Mouse (Mus musculus): ENCODE results near the gene Sypl2.
"Not testable (repeated sequence)": the region's sequence is repeated elsewhere in the genome, so short reads cannot be mapped to it uniquely, and the experiment has no call there.

Sypl2 gene

DNA sequence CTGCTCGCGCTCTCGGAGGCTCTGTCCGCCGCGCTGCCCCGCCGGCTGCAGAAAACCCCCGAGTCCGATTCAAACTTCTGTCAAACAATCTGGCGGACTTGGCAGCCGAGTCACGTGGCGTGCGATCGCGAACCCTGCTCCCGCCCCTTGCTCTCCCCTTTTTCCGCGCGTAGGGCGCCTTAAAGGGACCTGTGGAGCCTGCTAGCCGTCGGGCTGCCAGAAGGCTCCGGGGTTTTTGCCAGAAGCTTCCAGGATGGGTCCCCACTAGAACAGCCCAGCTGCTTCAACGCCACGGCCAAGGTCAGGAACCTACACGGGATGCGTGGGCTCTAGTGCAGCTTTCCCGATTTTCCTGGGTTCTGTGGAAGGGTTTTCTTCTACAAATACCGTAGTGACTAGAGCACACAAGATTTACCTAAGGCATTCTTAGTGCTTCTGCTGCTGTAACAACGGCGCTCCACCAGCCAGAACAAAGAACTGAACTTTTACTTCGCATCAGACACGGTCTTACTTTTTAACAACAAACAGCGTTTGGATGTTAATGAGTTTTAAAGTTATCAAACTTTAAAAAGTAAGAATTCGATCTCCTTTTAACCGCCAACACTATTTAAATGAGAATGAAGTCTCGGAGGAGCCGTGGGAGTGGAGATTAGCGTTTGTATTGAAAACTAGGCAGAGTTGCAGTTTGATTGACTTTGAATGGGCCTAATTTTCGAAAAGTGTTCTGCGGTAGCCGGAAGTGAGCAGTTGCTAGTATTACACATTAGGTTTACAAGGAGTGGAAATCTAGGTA is at the start of gene Sypl2:
Sypl2 (minus strand) TSS at position 91 of the 793 bp plus-strand sequence.
- no peak for DNase-seq (ENCODE audit: low spot score)

DNA sequence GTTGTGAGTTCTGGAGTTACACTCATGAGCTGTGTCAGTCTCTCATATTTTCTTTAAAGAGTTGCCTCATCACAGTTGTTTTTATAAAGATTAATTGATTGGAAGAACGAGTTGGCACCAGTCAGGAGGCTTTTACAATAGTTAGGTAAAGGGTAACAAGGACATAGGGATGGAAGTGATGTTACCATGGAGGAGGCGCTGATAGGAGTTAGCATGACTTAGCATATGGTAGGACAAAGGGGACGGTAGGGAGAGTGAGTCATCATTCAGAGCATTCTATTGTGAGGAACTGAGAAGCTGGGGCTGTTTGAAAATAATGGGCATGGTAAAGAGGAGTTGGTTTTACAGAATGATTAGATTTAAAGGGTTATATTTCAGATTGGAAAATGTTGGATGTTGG is 32.9 kb upstream of the Sypl2 start:
- DNase-seq (ENCODE audit: low spot score), result peak; percentile 41

DNA sequence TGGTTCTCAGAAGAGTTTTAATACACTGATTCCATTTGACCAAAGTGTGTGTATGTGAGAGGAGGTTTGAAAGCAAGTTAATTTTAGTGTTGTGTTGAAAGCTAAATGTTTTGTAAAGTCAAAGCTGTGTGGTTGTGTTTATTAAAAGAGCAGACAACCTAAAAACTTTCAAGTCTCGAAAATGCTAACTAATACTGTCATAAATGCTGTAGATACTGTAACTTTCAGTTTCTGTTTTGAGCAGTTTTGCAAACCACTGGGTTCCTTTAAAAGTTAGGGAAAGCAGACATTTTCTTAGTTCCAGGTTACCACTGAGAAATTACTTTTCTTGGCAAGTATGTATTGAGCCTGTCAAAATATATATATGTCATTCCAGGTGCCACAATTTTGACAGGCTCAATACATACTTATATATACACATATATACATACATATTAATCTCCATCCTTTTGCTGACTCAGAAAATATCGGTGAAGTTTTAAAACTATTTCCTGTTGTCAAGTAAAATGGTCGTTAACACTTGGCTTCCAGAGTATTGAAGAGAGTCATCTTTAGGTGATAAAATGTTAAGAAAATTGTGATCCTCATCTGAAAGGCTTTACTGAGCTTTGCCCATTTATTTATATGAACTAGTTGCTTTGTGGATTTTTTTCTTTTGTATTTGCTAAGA is 31.5 kb upstream of the Sypl2 start:
- DNase-seq (ENCODE audit: low spot score), result peak; percentile 34

DNA sequence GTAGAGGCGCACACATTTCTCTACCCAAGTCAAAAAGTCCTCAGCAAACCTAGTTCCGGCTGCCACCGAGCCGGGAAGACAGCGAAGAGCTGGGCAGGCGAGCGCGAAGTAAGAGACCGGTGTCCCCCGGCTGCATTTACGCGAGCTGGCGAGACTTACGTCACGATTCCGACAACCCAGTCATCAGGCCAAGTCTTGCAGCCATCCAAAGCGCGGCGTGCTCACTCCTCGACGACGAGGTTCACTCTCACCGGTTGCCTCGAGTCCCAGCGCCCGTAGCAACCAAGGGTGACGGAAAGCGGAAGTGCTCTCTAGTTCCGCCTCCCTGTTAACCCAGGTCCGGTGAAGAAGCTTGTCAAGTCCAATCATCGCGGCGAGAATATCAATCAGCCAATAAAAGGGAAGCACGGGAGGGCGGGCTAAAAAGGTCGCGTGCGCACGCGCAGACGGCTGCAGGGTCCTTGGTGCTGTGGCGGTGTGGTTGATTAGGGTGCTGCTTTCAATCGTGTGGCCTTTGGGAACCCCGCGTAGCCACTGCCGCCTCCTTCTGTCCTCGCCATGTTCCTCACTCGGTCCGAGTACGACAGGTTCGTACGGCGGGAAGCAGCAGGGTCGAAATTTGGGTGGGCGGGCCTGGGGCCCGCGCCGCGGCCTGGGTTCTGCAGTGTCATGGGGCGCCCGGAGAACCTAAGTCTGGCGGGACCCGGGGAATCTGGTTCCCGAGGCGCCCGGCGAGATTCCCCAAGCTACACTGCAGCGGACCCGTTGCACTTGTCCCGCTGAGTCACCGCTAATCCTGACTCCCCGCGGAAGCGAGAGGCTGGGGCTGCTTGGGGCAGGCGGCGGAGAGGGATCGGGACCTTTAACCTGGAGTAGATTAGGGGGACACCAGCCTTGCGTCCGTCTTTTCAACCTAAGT is 30.5 kb upstream of the Sypl2 start, which contains the start of gene Psma5:
Psma5 (plus strand) TSS at position 208 of the 919 bp plus-strand sequence.
- peak; percentile 99 for DNase-seq (ENCODE audit: low spot score)

DNA sequence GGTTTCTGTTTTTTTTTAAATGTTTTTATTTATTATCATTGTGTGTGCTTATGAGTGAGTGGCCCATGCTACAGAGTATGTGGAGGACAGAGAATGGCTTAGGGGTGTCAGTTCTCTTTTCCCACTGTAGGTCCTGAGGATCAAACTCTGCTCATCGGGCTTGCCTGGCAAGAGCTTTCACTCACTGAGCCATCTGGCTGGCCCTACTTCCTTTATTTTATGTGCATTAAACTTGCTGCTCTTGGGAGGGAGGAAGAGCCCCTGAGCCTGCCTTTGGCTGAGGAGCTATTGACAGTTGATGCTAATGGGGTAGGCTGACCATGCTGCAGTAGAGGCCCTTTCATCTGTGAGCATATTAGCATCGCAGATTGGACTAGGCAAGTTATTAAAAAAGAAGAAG is 20.4 kb upstream of the Sypl2 start:
- no peak for DNase-seq (ENCODE audit: low spot score)

DNA sequence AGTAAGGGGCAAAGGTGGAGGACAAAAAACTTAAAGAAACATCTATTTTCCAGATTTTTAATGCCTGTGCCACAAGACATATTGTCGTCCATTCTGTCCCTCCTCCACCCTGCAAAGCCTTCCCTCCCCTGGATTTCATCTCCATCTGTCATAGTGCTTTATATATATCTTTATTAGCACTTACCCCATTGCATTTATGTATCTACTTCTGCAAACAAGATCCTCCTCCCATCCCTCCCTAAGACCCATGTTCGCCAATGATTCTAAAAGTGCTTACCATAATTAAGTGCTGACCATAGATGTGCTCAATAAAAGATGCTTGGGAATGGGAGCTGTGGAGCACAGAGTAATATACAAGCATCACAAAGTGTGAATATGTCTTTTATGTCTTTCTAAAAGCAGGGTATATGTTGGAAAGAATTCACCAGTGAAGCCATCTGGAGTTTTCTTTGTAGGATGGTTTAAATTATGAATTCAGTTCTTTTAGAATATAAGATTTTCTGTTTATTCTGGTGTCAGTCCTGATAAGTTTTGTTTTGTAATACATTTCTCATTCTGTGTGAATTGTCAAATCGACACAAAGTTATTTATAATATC is 14.9 kb upstream of the Sypl2 start:
- DNase-seq (ENCODE audit: low spot score), result no peak

DNA sequence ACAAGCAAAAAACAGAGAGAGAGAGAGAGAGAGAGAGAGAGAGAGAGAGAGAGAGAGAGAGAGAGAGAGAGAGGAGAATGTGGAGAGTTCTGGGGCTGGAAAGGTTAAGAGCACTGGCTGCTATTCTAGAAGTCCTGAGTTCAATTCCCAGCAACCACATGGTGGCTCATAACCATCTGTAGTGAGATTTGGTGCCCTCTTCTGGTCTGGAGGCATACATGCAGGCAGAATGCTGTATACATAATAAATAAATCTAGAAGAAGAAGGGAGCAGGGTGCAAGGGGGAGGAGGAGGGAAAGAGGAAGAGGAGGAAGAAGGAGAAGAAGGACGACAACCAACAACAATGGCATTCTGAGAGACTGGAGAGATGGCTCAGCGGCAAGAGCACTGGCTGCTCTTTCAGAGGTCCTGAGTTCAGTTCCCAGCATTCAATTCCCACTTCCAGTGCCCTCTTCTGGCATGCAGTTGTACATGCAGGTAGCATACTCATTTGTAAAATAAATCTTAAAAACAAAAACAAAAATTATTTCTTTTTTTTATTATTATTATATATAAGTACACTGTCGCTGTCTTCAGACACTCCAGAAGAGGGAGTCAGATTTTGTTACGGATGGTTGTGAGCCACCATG is 11.1 kb upstream of the Sypl2 start:
- DNase-seq (ENCODE audit: low spot score), result not testable (repeated sequence)

DNA sequence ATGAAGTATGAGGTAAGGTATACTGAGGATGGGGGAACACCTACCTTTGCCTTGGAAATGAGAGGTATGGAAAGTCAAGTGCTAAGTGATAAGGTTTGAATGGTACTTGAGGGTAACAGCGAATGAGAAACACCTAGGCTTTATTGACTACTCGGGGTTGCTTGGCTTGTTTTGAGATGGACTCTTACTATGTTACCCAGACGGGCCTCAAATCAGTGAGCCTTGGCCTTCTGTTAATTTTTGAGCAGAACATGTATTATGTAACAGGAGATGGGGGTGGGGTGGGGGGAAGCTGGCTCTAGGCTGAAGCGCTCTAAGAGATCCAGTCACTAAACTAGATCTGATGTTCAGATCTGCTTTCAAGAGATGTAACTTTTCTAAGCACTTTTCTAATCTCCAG is 5.2 kb upstream of the Sypl2 start:
- no peak for DNase-seq (ENCODE audit: low spot score)

DNA sequence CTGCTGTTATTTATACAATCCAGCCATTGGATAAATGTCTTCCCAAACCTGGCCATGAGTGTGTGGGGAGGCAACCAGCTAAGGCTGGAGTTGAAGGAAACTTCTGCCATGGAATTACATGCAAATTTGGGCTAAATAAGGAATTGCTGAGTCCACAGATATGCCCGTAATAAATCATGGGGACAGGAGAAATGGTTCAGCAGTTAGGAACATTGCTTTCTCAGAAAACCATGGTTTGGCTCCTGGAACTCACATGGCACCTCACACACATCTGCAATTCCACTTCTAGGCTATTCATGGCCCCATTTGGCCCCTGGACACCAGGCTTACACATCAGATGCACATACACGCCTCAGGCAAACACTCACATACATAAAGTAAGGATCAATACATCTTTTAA is 1.1 kb upstream of the Sypl2 start:
- no peak for DNase-seq (ENCODE audit: low spot score)

DNA sequence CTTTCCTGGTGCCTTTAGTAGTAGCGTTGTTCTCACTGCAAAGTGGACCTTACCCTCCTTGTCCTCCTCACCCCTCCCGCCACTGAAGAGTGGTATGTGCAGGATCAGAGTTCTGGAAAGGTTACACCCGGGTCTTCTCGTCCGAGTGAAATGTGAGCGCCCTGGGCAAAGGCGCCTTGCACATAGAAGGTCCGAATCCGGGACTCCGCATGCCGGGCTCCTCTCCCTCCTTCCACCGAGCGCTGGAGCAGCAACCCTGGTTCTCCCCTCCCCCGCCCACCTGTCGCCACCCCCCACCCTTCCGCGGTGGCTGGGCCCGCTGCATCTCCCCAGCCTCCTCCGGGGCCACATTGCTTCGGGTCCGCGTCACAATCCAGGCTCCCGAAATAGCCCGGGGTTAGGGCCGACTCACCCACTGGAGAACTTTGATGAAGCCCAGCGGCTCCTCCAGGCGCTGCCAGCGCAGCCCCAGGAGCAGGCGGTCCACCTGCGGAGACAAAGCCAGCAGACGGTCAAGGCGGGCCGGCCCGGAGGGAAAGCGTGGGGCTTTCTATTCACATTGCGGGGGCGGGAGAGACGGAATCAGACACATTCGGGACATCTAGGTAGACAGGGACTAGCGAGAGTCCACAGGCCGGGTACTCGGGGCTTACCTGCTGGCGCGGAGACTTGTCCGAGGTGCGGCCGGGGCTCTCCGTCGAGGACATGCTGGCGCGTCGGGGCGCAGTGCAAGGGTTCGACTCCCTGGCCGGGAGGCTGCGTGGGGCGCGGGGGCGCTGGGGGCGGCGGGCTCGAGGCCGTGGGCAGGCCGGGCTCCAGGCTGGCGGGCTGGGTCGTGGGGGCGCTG is 514 bp downstream of the Sypl2 start:
- DNase-seq (ENCODE audit: low spot score), result no peak

DNA sequence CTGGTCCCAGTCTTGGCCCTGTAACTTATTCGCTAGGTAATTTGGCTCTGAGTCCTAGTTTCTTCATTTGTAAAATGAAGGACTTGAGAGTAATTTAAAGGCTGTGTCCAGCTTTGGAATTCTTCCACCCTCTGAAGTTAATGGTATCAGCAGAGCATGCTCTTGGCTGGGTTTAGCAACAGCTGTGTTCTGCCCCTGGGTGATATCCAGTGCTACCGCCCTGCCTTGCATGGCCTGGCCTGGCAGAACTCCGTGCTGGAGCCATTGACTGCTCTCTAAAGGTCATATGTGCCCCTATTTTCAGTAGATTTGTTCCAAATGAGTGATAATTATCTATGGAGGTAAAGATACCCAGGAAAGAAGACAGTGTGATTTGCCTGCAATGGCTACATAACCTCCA is 5.8 kb downstream of the Sypl2 start:
- no peak for DNase-seq (ENCODE audit: low spot score)

DNA sequence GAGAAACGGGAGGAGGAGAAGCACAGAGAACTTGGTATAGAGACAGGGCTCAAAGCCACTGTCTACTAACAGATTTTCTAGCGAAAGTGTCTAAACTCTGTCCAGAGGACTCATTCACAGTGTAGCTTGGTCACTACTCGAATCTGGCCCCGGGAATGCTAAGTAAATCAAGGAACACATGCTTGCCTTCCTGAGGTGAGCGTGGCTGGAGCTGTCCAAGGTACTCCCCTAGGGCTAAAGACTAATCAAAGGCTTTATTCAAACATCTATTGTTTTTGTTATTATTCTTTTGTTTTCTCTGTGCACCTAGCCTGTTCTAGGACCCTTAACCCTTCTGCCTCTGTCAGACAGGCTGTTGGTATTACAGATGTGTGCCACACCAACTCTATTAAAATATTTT is 11.7 kb downstream of the Sypl2 start:
- no peak for DNase-seq (ENCODE audit: low spot score)

DNA sequence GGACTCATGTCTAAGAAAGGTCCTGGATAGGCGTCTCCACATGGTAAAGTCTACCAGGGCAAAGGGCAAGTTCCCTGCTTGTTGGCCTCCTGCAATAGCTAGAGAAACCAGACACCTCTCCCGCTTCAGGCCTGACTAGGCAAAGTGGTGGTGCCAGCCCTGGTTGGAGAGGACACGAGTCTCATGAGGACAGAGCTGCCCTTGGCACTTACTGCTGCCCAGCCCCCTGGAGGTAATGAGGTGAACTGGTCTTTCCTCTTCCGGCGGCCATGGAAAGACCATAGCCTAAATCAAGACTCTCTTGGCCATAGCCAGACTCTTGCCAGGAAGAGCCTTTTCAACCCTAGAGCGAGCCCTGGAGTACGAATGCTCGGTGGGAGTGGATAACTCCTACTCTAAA is 14.0 kb downstream of the Sypl2 start:
- DNase-seq (ENCODE audit: low spot score), result no peak

DNA sequence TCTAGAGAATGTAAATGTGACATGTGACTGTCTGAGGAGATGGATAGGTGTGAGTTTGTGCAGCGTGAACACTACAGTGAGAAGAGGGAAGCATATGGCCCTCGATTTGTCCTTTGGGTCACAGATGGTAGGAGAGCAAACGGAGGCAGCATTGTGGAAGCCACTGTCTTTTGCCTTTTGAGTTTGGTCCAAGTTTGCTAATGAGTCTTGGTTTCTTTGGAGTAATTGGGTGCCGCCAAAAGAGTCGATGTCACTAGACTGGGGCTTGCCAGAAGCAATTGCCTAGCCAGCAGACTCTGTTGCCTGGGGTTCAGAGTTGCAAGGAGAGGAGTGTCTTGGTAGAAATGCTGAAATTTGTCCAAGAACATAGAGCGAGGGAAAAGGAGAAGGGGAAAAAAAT is 14.6 kb downstream of the Sypl2 start:
- DNase-seq (ENCODE audit: low spot score), result no peak

DNA sequence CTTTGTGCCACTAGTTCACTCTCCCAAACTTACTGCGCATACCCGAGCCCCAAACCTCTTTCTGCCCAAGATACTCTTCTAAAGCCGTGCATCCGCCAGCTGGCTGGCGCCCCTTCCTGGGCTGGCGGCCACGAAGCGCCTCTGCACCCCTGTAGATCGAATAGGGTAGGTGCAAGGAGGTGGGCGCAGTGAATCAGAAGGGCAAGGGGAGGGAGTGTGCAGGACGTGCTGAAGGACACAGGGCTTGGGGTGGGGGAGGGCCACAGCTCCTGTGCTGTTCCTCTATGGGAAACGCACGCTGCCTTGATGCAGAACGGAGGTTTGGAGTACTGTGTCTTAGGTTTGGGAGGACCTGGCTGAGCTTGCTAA is 15.7 kb downstream of the Sypl2 start, which contains the start of gene Atxn7l2:
Atxn7l2 (minus strand) TSS at position 164 of the 369 bp plus-strand sequence.
- DNase-seq (ENCODE audit: low spot score), result no peak

DNA sequence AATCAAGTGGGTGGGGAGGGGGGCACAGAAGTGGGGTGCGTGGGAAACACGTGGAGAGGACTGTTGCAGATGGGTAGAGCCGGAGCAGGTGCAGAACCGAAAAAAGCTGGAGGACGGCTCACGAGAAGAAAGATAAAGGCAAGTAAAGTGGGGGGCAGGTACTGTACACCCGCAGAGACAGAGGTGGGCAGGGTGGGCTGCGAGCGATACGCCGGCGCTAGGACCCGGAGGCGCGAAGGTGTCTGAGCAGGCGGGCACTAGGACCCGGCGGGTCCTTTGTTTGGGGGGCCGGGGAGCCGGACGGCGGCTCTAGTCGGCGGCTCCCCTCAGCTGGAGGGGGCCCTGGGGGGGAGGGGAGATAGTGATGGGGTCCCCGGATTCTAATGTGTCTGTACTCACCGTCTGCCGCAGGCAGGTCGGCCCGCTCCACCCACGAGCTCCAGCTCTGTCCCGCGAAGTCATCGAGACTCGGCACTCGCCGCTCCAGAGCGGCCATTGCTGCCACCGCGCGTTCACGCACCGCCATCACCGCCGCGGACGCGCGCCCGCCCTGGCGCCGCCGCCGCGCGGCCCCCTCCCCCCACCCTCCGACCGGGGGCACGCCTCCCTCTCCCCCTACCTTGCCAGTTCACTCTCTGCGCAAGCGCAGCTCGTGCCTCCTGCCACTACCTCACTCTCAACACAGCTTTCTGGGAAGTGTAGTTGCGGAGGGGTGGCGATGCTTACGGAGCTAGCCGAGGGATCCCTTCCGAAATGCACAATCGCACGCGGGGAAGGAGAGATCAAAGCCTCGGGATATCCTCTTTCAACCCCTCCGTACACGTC is 16.3 kb downstream of the Sypl2 start:
- peak; percentile 84 for DNase-seq (ENCODE audit: low spot score)

DNA sequence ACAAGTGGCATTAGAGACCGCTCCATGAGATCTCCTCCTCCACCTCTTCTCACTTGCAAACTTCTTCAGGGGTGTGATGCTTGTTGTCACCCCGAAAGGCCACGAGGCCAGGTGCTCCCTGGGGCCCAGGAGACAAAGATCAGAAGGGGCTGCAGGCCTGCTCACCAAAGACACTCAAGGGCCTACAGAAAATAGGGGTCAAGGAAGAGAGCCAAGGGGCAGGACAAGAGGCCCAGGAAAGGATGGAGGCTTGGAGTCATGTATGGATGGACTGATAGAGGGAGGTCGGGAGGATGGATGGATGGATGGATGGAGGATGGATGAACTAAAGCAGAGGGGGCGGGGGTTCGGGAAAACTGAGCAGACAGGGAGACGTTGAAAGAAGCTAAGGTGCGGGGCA is 16.9 kb downstream of the Sypl2 start:
- no peak for DNase-seq (ENCODE audit: low spot score)

DNA sequence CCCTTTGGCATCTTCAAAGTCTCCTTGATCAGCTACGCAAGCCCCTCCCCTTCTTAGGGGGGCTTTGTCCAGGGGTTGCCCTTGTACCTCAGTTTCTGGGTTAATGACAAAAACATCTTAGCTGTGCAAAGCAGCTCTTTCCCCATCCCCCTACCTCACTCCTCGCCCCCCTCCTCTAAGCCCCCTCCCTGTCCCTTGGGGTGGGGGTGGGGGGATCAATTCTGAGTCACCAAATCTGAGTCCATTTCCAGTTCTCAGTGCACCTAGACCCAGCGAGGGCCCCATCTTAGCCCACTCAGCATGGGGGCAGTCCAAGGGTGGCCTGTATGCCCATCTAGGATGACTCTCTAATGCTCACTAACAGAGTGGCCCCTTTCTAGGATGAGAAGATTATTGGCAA is 17.4 kb downstream of the Sypl2 start:
- no peak for DNase-seq (ENCODE audit: low spot score)

DNA sequence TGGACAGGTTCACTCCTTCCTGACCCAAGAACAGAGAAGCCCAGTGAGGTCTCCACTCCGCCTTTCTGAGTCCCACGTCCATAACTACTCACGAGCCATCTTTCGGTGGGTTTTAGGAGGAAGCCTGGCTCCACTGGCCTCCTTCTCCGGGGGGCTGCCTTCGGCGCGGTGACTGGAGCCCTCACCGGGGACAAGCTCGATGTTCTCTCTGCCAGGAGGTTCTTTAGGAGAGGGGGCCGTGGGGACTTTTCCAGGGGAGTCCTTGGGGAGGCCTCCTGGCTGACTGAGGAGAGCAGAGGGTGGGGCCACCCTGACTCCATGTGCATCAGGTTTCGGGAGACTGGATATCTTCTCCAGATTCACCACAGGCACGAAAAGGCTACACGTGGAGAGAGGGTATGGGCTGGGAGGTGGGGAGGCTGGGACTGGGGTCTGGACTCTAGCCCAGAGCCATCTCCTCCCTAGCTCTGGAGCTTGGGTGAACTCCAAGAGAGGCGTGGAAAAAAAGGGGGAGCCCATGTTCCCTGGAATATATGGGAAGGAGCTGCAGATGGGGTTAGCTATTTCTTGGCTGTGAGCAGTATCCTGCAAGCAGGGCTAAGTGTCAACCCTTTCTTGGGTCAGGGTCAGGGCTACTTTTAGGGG is 19.6 kb downstream of the Sypl2 start:
- DNase-seq (ENCODE audit: low spot score), result no peak

Measured in c-Kit-positive CD71-positive TER-119-positive erythroid progenitor cells, embryonic 14.5 days (primary cell).